Mouse (Mus musculus): ENCODE measurements around the gene Fbxo41.
A peak's percentile ranks its signal among the peaks of the same experiment; 100 is the strongest.

Gene Fbxo41

DNA sequence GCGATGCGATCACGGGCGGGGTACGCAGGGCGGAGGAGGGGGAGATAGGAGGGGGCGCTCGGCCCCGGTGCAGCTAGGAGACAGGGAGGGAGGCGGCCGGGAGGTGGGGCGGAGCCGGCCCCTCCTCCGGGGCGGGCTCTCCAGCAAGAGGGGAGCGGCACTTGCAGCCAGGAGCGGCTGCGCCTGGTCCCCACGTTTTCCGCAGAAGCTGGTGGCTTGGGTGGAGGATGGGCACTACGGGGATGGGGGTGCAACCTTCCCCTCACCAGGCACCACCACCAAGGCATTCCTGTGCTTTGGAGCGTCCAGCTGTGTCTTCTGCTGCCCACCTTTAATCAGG lies at the start of gene Fbxo41:
Gene Fbxo41, minus strand, starts transcription at position 84 of the 340 bp plus-strand sequence.
- DNase-seq, result peak; percentile 71

- no peak for DNase-seq
These were observed 44.8 kb upstream of the Fbxo41 start for GRCm38 (mm10) chr6:85547642-85548041.

DNA sequence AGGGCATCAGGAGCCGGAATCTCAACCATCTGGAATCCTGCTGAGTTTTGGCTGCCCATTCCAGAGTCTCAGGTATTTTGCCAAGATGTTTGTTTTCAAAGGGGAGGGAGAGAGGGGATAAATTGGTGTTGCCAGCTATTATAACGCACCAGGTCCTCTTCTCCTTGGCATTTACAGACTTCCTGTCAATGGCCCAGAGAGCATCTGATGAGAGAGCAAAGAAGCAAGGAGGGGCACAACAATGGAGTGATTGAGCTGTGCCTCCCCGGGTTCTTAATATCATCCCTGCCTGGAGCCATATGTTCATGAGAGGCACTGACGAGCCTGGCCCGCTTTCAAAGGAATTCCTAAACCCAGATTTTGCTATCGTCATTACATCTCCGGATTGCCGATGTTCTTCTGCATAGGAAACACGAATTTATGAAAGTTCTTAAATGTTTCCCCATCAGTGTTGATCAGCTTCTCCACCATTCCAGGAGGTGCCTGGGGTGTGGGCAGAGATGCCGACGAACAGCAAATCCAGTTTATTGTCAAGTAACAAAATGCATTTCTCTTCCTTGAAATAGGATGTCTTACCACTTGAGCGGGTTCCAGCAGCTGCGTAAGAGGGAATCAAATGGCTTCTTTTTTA lies 41.6 kb upstream of the Fbxo41 start:
- peak; percentile 95 for DNase-seq

- DNase-seq, result peak; percentile 80
These were observed 40.8 kb upstream of the Fbxo41 start for GRCm38 (mm10) chr6:85543351-85544175.

- DNase-seq, result peak; percentile 65
These were observed 20.0 kb upstream of the Fbxo41 start for GRCm38 (mm10) chr6:85522825-85523224.

- DNase-seq, result no peak
These were observed 19.2 kb upstream of the Fbxo41 start for GRCm38 (mm10) chr6:85522026-85522425.

DNA sequence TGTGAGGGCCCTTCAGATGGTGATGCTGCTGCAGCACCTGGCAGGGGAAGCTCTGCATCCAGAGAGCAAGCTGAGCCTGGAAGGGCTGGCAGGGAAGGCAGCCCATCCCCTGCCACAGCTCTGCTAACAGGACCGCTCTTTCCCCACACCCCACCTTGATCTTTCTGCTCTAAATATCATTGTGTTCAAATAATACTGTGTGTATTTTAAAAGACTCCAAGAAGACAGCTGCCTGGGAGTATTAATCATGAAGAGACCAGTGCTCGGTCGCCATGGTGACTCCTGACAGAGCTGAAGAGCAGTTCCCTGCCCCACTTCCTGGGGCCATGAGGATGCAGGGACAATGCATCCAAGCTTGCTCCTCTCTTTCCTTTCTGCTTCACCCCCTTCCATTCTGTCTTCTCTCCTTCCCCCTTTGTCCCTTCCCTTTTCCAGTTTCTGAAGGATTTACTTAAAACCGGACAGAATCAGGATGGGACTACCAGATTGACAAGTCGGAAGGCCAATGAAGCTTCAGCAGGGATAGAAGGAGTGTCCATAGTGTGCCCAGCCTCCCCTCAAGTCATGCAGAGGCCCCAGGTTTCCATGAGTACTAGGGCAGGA lies 15.4 kb upstream of the Fbxo41 start:
- DNase-seq, result no peak

GRCm38 (mm10) chr6:85515941-85516340 lies 13.1 kb upstream of the Fbxo41 start:
- peak; percentile 98 for DNase-seq

DNA sequence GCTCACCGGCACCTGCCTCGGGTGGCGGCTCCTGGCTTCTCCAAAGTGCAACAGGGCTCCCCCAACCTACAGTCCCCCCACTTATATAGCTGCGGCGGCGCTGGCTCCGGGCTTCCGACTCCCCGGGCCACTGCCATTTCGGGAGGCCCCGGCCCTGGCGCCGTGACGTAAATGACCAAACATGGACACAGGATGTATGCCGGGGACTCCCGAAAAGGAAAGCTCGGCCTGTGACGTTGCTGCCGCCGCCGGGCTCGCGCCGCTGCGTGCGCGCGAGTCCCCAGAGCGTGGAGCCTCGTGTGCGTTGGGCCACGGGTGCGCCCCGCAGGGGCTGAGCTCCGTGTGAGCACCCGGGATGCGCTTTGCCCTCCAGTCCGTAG lies 10.7 kb upstream of the Fbxo41 start, which contains the start of gene Egr4:
Gene Egr4, minus strand, starts transcription at position 59 of the 380 bp plus-strand sequence.
- DNase-seq, result peak; percentile 88

DNA sequence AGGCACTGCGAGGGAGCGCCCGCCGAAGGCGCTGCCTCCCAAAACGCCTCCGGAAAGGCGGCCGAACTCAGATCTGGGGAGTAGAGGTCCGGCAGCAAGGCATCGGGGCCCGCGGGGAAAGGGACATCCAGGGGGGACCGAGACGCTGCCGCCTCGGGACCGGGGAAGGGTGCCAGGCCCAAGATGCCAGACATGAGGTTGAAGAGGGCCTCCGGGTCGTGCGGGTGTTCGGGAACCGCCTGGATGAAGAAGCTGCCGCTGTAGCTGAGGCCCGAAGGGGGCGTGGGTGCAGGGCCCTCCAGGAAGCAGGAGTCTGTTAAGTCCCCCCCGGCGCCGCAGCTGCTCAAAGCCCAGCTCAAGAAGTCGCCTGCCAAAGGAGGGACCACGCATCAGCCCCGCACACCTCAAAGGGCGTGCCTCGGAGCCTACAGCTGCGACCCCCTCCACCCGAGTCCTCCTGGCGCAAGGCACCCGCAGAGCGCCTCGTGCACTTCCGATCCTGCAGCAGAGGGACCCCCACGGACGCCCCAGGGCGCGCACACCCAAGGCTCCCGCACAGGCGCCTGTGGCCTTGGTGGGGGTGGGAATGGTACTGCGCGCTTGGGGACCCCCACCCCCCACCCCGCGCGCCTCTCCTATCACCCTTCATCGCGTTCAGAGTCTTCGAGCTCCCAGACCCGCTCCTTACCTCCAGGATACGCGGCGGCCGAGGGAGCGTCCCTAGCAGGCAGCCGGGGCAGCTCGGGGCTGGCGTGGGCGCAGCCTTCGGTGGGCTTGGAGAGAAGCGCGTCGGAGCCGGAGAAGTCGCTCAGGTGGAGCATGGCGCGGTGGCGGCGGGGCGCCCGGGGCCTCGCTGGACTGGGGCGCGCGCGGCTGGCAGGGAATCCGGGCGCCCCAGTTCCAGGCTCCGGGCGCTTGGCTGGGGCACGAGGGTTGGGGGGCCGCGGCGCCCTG lies 10.1 kb upstream of the Fbxo41 start:
- DNase-seq, result peak; percentile 56

DNA sequence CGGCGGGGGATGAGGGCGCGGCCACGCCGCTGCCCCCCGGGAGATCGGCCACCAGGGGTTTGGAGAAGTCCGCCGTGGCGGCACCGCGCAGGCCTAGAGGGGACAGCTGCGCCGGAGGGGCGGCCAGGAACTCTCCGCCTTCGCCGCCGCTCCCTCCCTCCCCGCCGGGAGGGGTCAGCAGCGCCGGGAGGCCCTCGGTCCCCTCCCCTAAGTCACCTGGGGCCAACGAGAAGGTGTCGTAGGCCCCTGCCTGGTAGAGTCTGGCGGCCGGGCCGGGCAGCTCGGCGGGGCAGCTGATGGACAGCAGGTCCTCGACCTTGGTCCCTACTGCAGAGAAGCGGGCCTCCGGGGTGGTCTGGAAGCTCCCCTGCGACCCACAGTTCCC lies 9.3 kb upstream of the Fbxo41 start:
- DNase-seq, result no peak

GRCm38 (mm10) chr6:85511286-85512055 lies 8.7 kb upstream of the Fbxo41 start:
- no peak for DNase-seq

GRCm38 (mm10) chr6:85510476-85510875 lies 7.7 kb upstream of the Fbxo41 start:
- DNase-seq, result peak; percentile 88

GRCm38 (mm10) chr6:85508602-85509001 lies 5.8 kb upstream of the Fbxo41 start:
- no peak for DNase-seq

- no peak for DNase-seq
These were observed 2.1 kb upstream of the Fbxo41 start for GRCm38 (mm10) chr6:85504908-85505307.

GRCm38 (mm10) chr6:85502103-85502910 lies 487 bp downstream of the Fbxo41 start:
- peak; percentile 52 for DNase-seq

- DNase-seq, result peak; percentile 54
These were observed 1.2 kb downstream of the Fbxo41 start for GRCm38 (mm10) chr6:85501571-85502102.

DNA sequence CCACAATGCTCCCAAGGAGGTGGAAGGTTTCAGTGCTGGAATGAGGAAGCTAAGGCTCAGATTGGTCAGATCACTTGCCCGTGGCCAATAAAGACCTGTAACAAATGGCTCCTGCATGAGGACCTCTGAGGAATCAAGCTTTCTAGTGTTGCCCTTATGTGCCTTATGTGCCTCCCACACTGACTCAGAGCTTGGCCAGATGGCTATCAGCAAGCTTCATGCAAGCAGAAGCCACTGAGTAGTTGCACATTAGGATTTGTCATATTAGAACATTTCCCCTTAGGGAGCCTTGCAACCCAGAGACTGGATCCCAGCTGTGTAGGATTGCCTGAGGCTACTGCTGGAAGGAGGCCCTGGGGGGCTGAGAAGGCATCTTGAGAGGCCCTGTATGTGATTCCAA lies 2.4 kb downstream of the Fbxo41 start:
- no peak for DNase-seq

DNA sequence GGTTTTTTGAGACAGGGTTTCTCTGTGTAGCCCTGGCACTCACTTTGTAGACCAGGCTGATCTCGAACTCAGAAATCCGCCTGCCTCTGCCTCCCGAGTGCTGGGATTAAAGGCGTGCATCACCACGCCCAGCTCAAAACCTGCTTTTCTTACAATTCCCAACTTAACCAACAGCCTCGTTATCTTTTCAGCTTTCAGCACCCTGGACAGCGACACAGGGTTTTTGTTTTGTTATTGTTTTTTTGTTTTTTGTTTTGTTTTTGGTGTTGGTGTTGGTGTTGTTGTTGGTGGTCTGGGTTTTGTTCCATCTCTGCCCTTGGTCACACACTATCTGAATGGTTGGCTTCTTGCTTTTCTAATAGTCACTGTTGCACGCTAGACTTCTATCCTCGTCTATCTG lies 4.6 kb downstream of the Fbxo41 start:
- no peak for DNase-seq

DNA sequence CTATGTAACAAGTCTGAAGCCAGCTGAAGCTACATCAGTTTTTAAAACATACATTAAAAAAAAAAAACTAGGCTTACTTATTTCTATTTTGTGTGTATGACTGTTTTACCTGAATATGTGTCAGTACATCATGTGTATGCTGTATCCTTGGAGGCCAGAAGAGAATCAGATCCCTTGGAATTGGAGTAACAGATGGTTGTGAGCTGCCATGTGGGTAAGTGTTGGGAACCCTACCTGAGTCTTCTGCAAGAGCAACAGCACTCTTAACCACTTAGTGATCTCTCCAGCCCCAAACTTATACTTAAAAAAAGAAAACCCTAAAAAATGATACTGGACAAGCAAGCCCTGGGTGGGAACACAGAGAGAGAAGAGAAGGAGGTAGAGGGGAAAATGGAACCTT lies 5.8 kb downstream of the Fbxo41 start:
- DNase-seq, result no peak

DNA sequence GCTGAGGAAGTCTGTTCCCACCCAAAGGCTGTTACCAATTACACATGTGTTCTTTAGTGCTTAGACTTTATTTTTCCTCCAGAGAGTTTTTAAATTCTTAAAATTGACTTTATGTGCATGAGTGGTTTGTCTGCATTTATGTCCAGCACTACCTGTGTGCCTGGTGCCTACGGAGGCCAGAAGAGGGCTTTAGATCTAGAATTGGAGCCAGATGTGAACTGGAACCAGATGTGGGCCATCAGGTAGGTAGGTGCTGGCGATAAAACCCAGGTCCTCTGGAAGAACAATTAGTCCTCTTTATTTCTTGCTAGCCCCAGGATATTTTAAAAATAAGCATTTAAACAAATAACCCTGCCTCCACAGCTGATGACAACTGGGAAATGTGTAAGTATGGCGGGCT lies 11.2 kb downstream of the Fbxo41 start:
- no peak for DNase-seq
